Mouse (Mus musculus): ENCODE results near the gene Ndc1. TPM values are rescaled to one million over a fixed set of nuclear protein-coding genes. Genes with fewer than 3 reads are reported as not detected.
A peak's percentile ranks its signal among the peaks of the same experiment; 100 is the strongest.

Gene Ndc1
- polyA plus RNA-seq, 2 experiments: 9.6 to 17.2 TPM

DNA sequence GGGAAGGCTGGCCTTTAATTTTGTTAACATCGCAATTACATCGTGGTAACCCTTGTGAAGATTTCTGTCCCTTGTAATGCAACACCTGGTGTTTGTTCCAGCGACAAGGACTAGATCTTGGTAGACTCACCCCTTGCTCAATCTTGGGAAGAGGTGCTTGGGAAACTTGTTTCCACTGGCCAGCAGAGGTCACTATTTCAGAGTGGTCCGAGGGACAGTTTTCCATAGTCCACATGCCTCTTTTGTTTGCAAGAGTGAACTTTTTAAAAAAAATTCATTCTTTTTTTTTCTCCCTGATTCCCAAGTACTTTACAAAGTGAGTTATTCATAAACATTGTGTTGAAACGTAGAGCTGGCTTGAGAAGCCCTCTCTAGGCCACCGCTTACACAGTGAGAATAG lies 54.6 kb downstream of the Ndc1 start:
- H3K9me3 ChIP-seq (ENCODE audit: control insufficient read depth, low read length): no peaks in the 10 kb centered on the region
- DNase-seq (ENCODE audit: low read depth in 3 of 3, low spot score in 3 of 3) (no peak), ATAC-seq (ENCODE audit: insufficient read depth) (no peak)
- no peaks in the 10 kb centered on the region; the same call in 1 of the 2 replicates for H3K36me3 ChIP-seq (replicated peaks; ENCODE audit: control insufficient read depth, insufficient read depth, low read depth)
- H3K4me3 ChIP-seq (ENCODE audit: insufficient read depth in 1 of 2, low read depth in 2 of 2, low read length in 2 of 2): no peak overlapping the region
- no peaks in the 10 kb centered on the region; a peak in 2 of 4 replicates for H3K4me1 ChIP-seq (replicated peaks; ENCODE audit: control insufficient read depth in 2 of 2, insufficient read depth in 2 of 2, low read length in 1 of 2)
- TF ChIP-seq EP300 (IDR thresholded peaks at IDR 0.05; ENCODE audit: low read depth) (no peak), CTCF (IDR thresholded peaks at IDR 0.05; ENCODE audit: low read depth) (peak; percentile 65)
- 24% methylated on average over 6 of the region's 6 CpGs for WGBS (ENCODE audit: insufficient replicate concordance)
- peak overlapping the region; percentile 63 for H3K4me2 ChIP-seq (ENCODE audit: low read depth)
- no peak overlapping the region for H3K27ac ChIP-seq
- H3K9ac ChIP-seq (replicated peaks): no peak overlapping the region
- H3K27me3 ChIP-seq (ENCODE audit: control insufficient read depth, insufficient read depth, low read length): no peaks in the 10 kb centered on the region

DNA sequence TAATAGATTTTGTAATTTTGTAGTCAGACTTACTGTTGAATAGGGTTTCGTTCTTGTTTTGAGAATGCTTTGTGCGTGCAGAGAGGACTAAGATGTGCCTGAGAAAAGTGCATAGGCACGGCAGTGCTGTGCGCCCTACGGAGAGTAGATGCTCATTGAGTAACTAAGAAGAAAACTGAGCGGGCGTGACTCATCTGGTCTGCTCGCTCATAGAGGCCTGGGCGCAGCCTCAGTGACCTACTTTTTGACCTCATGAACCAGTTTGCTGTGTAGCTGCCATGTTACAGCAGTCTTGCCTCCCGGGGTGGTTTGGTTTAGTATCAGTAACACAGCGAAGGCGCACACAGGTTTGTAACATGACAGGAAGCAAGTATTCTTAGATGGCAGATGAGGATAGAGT lies 58.0 kb downstream of the Ndc1 start:
- no peaks in the 10 kb centered on the region for H3K27me3 ChIP-seq (ENCODE audit: control insufficient read depth, insufficient read depth, low read length)
- ATAC-seq (ENCODE audit: insufficient read depth) (no peak), DNase-seq (ENCODE audit: low read depth in 3 of 3, low spot score in 3 of 3) (no peak)
- no peak overlapping the region for H3K9ac ChIP-seq (replicated peaks)
- no peak for TF ChIP-seq EP300 (IDR thresholded peaks at IDR 0.05; ENCODE audit: low read depth)
- no peak for TF ChIP-seq CTCF (IDR thresholded peaks at IDR 0.05; ENCODE audit: low read depth)
- no peak overlapping the region for H3K27ac ChIP-seq
- no peaks in the 10 kb centered on the region for H3K9me3 ChIP-seq (ENCODE audit: control insufficient read depth, low read length)
- H3K36me3 ChIP-seq (replicated peaks; ENCODE audit: control insufficient read depth, insufficient read depth, low read depth): no peaks in the 10 kb centered on the region
- H3K4me2 ChIP-seq (ENCODE audit: low read depth): no peak overlapping the region
- WGBS (ENCODE audit: insufficient replicate concordance): 81% methylated on average over 12 of the region's 12 CpGs
- H3K4me3 ChIP-seq (ENCODE audit: insufficient read depth in 1 of 2, low read depth in 2 of 2, low read length in 2 of 2): no peak overlapping the region
- no peaks in the 10 kb centered on the region; a peak in 1 of 4 replicates for H3K4me1 ChIP-seq (replicated peaks; ENCODE audit: control insufficient read depth in 2 of 2, insufficient read depth in 2 of 2, low read length in 1 of 2)

GRCm38 (mm10) chr4:107426631-107427030 lies 59.0 kb downstream of the Ndc1 start:
- no peaks in the 10 kb centered on the region for H3K27me3 ChIP-seq (ENCODE audit: control insufficient read depth, insufficient read depth, low read length)
- H3K4me2 ChIP-seq (ENCODE audit: low read depth): no peak overlapping the region
- DNase-seq (ENCODE audit: low read depth in 3 of 3, low spot score in 3 of 3) (no peak), ATAC-seq (ENCODE audit: insufficient read depth) (no peak)
- WGBS (ENCODE audit: insufficient replicate concordance): 75% methylated on average over 9 of the region's 9 CpGs
- H3K9me3 ChIP-seq (ENCODE audit: control insufficient read depth, low read length): no peaks in the 10 kb centered on the region
- H3K4me1 ChIP-seq (replicated peaks; ENCODE audit: control insufficient read depth in 2 of 2, insufficient read depth in 2 of 2, low read length in 1 of 2): no peaks in the 10 kb centered on the region
- no peak overlapping the region for H3K4me3 ChIP-seq (ENCODE audit: insufficient read depth in 1 of 2, low read depth in 2 of 2, low read length in 2 of 2)
- H3K27ac ChIP-seq: no peak overlapping the region
- no peaks in the 10 kb centered on the region for H3K36me3 ChIP-seq (replicated peaks; ENCODE audit: control insufficient read depth, insufficient read depth, low read depth)
- TF ChIP-seq CTCF (IDR thresholded peaks at IDR 0.05; ENCODE audit: low read depth): no peak
- TF ChIP-seq EP300 (IDR thresholded peaks at IDR 0.05; ENCODE audit: low read depth): no peak
- H3K9ac ChIP-seq (replicated peaks): no peak overlapping the region

DNA sequence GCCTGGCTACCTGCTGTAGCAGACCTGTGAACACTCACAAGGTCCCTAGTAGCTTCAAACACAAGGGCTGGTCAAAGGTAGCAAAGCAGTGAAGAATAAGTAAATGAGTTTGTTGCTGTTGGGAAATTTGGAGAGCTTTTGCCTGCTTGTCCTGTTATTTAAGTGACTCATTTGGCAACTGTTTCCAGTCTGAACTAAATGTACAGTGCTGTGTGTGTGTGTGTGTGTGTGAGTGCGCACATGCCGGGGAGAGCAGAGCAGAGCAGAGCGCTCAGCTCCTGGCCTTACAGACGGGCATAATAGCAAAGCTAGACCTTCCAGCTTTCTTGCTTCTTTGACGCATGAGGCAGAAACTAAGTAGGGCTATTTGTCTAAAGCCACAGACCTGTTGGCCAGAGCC lies 65.1 kb downstream of the Ndc1 start:
- no peak overlapping the region for H3K4me3 ChIP-seq (ENCODE audit: insufficient read depth in 1 of 2, low read depth in 2 of 2, low read length in 2 of 2)
- no peak overlapping the region for H3K27ac ChIP-seq
- DNase-seq (ENCODE audit: low read depth in 3 of 3, low spot score in 3 of 3) (no peak), ATAC-seq (ENCODE audit: insufficient read depth) (no peak)
- no peak overlapping the region for H3K4me2 ChIP-seq (ENCODE audit: low read depth)
- TF ChIP-seq EP300 (IDR thresholded peaks at IDR 0.05; ENCODE audit: low read depth) (no peak), CTCF (IDR thresholded peaks at IDR 0.05; ENCODE audit: low read depth) (no peak)
- H3K4me1 ChIP-seq (replicated peaks; ENCODE audit: control insufficient read depth in 2 of 2, insufficient read depth in 2 of 2, low read length in 1 of 2): no peaks in the 10 kb centered on the region
- H3K36me3 ChIP-seq (replicated peaks; ENCODE audit: control insufficient read depth, insufficient read depth, low read depth): no peaks in the 10 kb centered on the region
- peaks cover 53% of the 10 kb centered on the region for H3K27me3 ChIP-seq (ENCODE audit: control insufficient read depth, insufficient read depth, low read length)
- H3K9me3 ChIP-seq (ENCODE audit: control insufficient read depth, low read length): no peaks in the 10 kb centered on the region
- 75% methylated on average over 5 of the region's 5 CpGs for WGBS (ENCODE audit: insufficient replicate concordance)
- H3K9ac ChIP-seq (replicated peaks): no peak overlapping the region

GRCm38 (mm10) chr4:107433998-107434355 lies 66.4 kb downstream of the Ndc1 start:
- Histone ChIP-seq H3K4me1 (replicated peaks; ENCODE audit: control insufficient read depth in 2 of 2, insufficient read depth in 2 of 2, low read length in 1 of 2) (no peaks in the 10 kb centered on the region), H3K36me3 (replicated peaks; ENCODE audit: control insufficient read depth, insufficient read depth, low read depth) (no peaks in the 10 kb centered on the region), H3K4me2 (ENCODE audit: low read depth) (peak overlapping the region; percentile 69), H3K4me3 (ENCODE audit: insufficient read depth in 1 of 2, low read depth in 2 of 2, low read length in 2 of 2) (peak overlapping the region; percentile 3 to 57; a peak in 3 of 4 replicates), H3K9ac (replicated peaks) (no peak overlapping the region), H3K27me3 (ENCODE audit: control insufficient read depth, insufficient read depth, low read length) (peaks cover 56% of the 10 kb centered on the region), H3K9me3 (ENCODE audit: control insufficient read depth, low read length) (no peaks in the 10 kb centered on the region), H3K27ac (no peak overlapping the region)
- ATAC-seq (ENCODE audit: insufficient read depth) (no peak), DNase-seq (ENCODE audit: low read depth in 3 of 3, low spot score in 3 of 3) (no peak)
- TF ChIP-seq EP300 (IDR thresholded peaks at IDR 0.05; ENCODE audit: low read depth): no peak
- 12% methylated on average over 15 of the region's 15 CpGs for WGBS (ENCODE audit: insufficient replicate concordance)

All from liver, embryonic 14.5 days (tissue).